Mouse (Mus musculus) MEL (cell line): ENCODE measurements around the gene Sgpp2. TPM values are rescaled to one million over a fixed set of nuclear protein-coding genes. Genes with fewer than 3 reads are reported as not detected.

Experiments used
- DNase-seq: peaks from one replicate; pipeline ENCODE4 v3.0.0; 2011; ENCODE audit warnings: low read depth, low spot score
- H3K27ac ChIP-seq: 2 replicates; pipeline ENCODE4 v1.5.1; 2012; ENCODE audit warnings: low read depth, mild to moderate bottlenecking, control low read depth, low read length, moderate library complexity; ENCODE audit not compliant: control insufficient read depth
- H3K27me3 ChIP-seq, 2 experiments: fragments of 150-350 bp in 1 of 2; sonication (generic) in 1 of 2; 2 replicates each; pipeline ENCODE4 v1.6.1; 2012; ENCODE audit warnings: low read length in 2 of 2, mild to moderate bottlenecking in 2 of 2, improper control_type of control experiment in 1 of 2, moderate library complexity in 1 of 2; ENCODE audit not compliant: insufficient read depth in 2 of 2, control insufficient read depth in 1 of 2
- H3K36me3 ChIP-seq, 2 experiments: 2 replicates each; pipeline ENCODE4 v1.6.1; 2012 to 2014; ENCODE audit warnings: low read length in 2 of 2, improper control_type of control experiment in 1 of 2, inconsistent platforms in 1 of 2, mild to moderate bottlenecking in 1 of 2; ENCODE audit not compliant: insufficient read depth in 2 of 2, control insufficient read depth in 1 of 2
- H3K4me1 ChIP-seq, 2 experiments: fragments of 150-350 bp in 1 of 2; sonication (generic) in 1 of 2; 2 replicates each; pipeline ENCODE4 v1.6.1; 2012; ENCODE audit warnings: low read length in 2 of 2, improper control_type of control experiment in 1 of 2, mild to moderate bottlenecking in 1 of 2; ENCODE audit not compliant: insufficient read depth in 2 of 2, control insufficient read depth in 1 of 2
- H3K4me3 ChIP-seq, 2 experiments: fragments of 150-350 bp in 1 of 2; sonication (generic) in 1 of 2; 2 replicates each; pipeline ENCODE4 v1.5.1; 2012; ENCODE audit warnings: low read depth in 2 of 2, low read length in 2 of 2, mild to moderate bottlenecking in 2 of 2, moderate library complexity in 2 of 2, control low read depth in 1 of 2, improper control_type of control experiment in 1 of 2; ENCODE audit not compliant: control insufficient read depth in 1 of 2, insufficient read depth in 1 of 2
- H3K79me2 ChIP-seq: 2 replicates; pipeline ENCODE4 v1.6.1; 2012; ENCODE audit warnings: mild to moderate bottlenecking, low read length, moderate library complexity; ENCODE audit not compliant: control insufficient read depth, poor library complexity, insufficient read depth
- H3K9ac ChIP-seq: 2 replicates; pipeline ENCODE4 v1.6.1; 2012; ENCODE audit warnings: low read depth, mild to moderate bottlenecking, control low read depth, low read length, moderate library complexity; ENCODE audit not compliant: control insufficient read depth, poor library complexity, severe bottlenecking
- H3K9me3 ChIP-seq: fragments of 150-350 bp; sonication (generic); replicated peaks from 2 replicates; pipeline ENCODE4 v1.6.1; 2012; ENCODE audit warnings: mild to moderate bottlenecking, low read length, improper control_type of control experiment, moderate library complexity; ENCODE audit not compliant: insufficient read depth
- BHLHE40 ChIP-seq: IDR thresholded peaks from 2 replicates; pipeline ENCODE4 v1.6.1; 2012; ENCODE audit warnings: low read depth, mild to moderate bottlenecking, inconsistent platforms, low read length, improper control_type of control experiment, borderline replicate concordance
- CTCF ChIP-seq, 3 experiments: IDR thresholded peaks in 2 of 3; conservative IDR thresholded peaks in 1 of 3; 2 replicates each; pipeline ENCODE4 v1.5.1; 2011 to 2012; ENCODE audit warnings: low read length in 3 of 3, low read depth in 2 of 3, mild to moderate bottlenecking in 2 of 3, improper control_type of control experiment in 1 of 3, inconsistent platforms in 1 of 3, mixed read lengths in 1 of 3, moderate library complexity in 1 of 3; ENCODE audit not compliant: control insufficient read depth in 1 of 3, insufficient read depth in 1 of 3, poor library complexity in 1 of 3, severe bottlenecking in 1 of 3
- ELF1 ChIP-seq: IDR thresholded peaks from 2 replicates; pipeline ENCODE4 v1.6.1; 2014; ENCODE audit warnings: low read depth, mild to moderate bottlenecking, inconsistent platforms, low read length, improper control_type of control experiment, moderate library complexity
- EP300 ChIP-seq, 2 experiments: IDR thresholded peaks; 2 replicates each; pipeline ENCODE4 v1.6.1; 2011; ENCODE audit warnings: improper control_type of control experiment in 2 of 2, low read length in 2 of 2, low read depth in 1 of 2, mild to moderate bottlenecking in 1 of 2
- ETS1 ChIP-seq: IDR thresholded peaks from 2 replicates; pipeline ENCODE4 v1.6.1; 2012; ENCODE audit warnings: low read depth, mild to moderate bottlenecking, inconsistent platforms, low read length, improper control_type of control experiment, moderate library complexity
- GABPA ChIP-seq: IDR thresholded peaks from 2 replicates; pipeline ENCODE4 v1.6.1; 2012; ENCODE audit warnings: low read depth, mild to moderate bottlenecking, inconsistent platforms, low read length, improper control_type of control experiment, moderate library complexity
- HCFC1 ChIP-seq: IDR thresholded peaks from 2 replicates; pipeline ENCODE4 v1.6.1; 2012; ENCODE audit warnings: low read depth, mild to moderate bottlenecking, inconsistent platforms, low read length, improper control_type of control experiment, moderate library complexity
- JUND ChIP-seq: IDR thresholded peaks from 2 replicates; pipeline ENCODE4 v1.6.1; 2011; ENCODE audit warnings: low read depth, mild to moderate bottlenecking, improper control_type of control experiment, low read length
- KAT2A ChIP-seq: conservative IDR thresholded peaks from 2 replicates; pipeline ENCODE4 v1.6.1; 2012; ENCODE audit warnings: low read depth, low read length, improper control_type of control experiment, inconsistent platforms
- MAFK ChIP-seq: IDR thresholded peaks from 2 replicates; pipeline ENCODE4 v1.6.1; 2011; ENCODE audit warnings: low read depth, mild to moderate bottlenecking, low read length, improper control_type of control experiment, borderline replicate concordance
- MAX ChIP-seq: IDR thresholded peaks from 2 replicates; pipeline ENCODE4 v1.6.1; 2011; ENCODE audit warnings: low read length, improper control_type of control experiment
- MEF2A ChIP-seq: IDR thresholded peaks from 2 replicates; pipeline ENCODE4 v1.6.1; 2014; ENCODE audit warnings: low read depth, mild to moderate bottlenecking, inconsistent platforms, low read length, improper control_type of control experiment; ENCODE audit not compliant: poor library complexity, insufficient replicate concordance, severe bottlenecking; ENCODE audit errors: extremely low read depth
- NELFE ChIP-seq: IDR thresholded peaks from 2 replicates; pipeline ENCODE4 v1.6.1; 2011; ENCODE audit warnings: low read depth, low read length, improper control_type of control experiment
- POLR2A ChIP-seq, 2 experiments: IDR thresholded peaks; 2 replicates each; pipeline ENCODE4 v1.6.1; 2011 to 2012; ENCODE audit warnings: low read length in 2 of 2, mild to moderate bottlenecking in 2 of 2, control low read depth in 1 of 2, improper control_type of control experiment in 1 of 2, low read depth in 1 of 2, moderate library complexity in 1 of 2; ENCODE audit not compliant: control insufficient read depth in 1 of 2, insufficient read depth in 1 of 2, poor library complexity in 1 of 2
- RCOR1 ChIP-seq: IDR thresholded peaks from 2 replicates; pipeline ENCODE4 v1.6.1; 2012; ENCODE audit warnings: low read depth, mild to moderate bottlenecking, inconsistent platforms, low read length, improper control_type of control experiment
- TBP ChIP-seq: IDR thresholded peaks from 2 replicates; pipeline ENCODE4 v1.8.0; 2011; ENCODE audit warnings: low read depth, low read length, improper control_type of control experiment
- UBTF ChIP-seq: IDR thresholded peaks from 2 replicates; pipeline ENCODE4 v1.6.1; 2012; ENCODE audit warnings: low read depth, mild to moderate bottlenecking, inconsistent platforms, low read length, improper control_type of control experiment, moderate library complexity, borderline replicate concordance; ENCODE audit not compliant: insufficient read depth
- USF1 ChIP-seq: IDR thresholded peaks from 2 replicates; pipeline ENCODE4 v1.6.1; 2014; ENCODE audit warnings: low read depth, mild to moderate bottlenecking, inconsistent platforms, low read length, improper control_type of control experiment, moderate library complexity
- USF2 ChIP-seq, 2 experiments: IDR thresholded peaks; 2 replicates each; pipeline ENCODE4 v1.6.1; 2011 to 2012; ENCODE audit warnings: improper control_type of control experiment in 2 of 2, low read length in 2 of 2, borderline replicate concordance in 1 of 2, inconsistent platforms in 1 of 2, low read depth in 1 of 2, mild to moderate bottlenecking in 1 of 2; ENCODE audit not compliant: insufficient read depth in 1 of 2
- ZC3H11A ChIP-seq: IDR thresholded peaks from 2 replicates; pipeline ENCODE4 v1.6.1; 2012; ENCODE audit warnings: low read depth, mild to moderate bottlenecking, inconsistent platforms, low read length, improper control_type of control experiment
- ZKSCAN1 ChIP-seq: IDR thresholded peaks from 2 replicates; pipeline ENCODE4 v1.6.1; 2012; ENCODE audit warnings: low read depth, mild to moderate bottlenecking, inconsistent platforms, low read length, improper control_type of control experiment, moderate library complexity
- ZMIZ1 ChIP-seq: IDR thresholded peaks from 2 replicates; pipeline ENCODE4 v1.6.1; 2012; ENCODE audit warnings: low read depth, mild to moderate bottlenecking, inconsistent platforms, low read length, improper control_type of control experiment, moderate library complexity
- polyA plus RNA-seq, 2 experiments: library from polyadenylated mRNA; stranded (reverse) in 1 of 2; unstranded in 1 of 2; fragments of >175 nt in 1 of 2; fragments of >200 nt in 1 of 2; gene quantifications; 2 replicates each; pipeline versions ENCODE4 v1.2.1 to v1.2.4; 2012; ENCODE audit warnings: low replicate concordance in 2 of 2, low read depth in 1 of 2; ENCODE audit not compliant: insufficient read length in 2 of 2, insufficient read depth in 1 of 2, missing spikeins in 1 of 2
- total RNA-seq: library from RNA; depleted of rRNA; stranded (reverse); fragments of 300-350 nt; gene quantifications from 2 replicates; pipeline ENCODE4 v1.2.3, GENCODE M21; 2012; rRNA removed

Gene Sgpp2
- total RNA-seq (0.10 and 0.12 TPM in 2 replicates), polyA plus RNA-seq (under 1 TPM in 1 of 2 experiments, not detected in 1; 0.08 TPM)

DNA sequence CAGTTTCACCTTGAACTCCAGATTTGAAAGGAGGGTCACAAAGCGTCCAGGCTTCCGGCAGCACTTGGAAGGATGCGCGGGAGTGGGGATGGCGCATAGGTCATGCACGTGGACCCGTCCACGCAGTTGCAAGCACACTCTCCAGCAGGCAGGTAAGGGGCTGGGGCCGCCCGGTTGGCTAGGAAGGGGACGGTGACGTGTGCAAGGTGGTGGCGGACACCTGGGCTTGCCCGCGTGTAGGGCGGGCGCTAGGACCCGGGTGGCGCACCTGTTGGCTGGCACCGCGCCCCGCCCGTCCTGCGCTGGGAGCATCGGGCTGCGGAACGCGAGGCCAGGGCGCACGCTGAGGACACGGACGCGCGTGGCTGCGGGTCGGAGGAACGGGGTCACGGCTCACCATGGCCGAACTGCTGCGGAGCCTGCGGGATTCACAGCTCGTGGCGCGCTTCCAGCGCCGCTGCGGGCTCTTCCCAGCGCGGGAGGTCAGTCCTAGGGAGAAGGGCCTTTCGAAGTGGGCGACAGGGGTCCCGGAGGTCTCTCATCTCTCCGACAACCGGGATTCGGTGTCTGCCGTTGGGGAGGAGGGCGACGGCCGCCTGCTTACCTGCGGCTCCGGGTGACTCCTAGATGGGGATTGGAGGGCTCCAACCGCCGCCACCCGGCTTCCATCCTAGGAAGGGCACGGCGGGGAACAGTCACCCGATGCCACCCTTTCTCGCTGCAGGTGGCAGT is at the start of gene Sgpp2:
TSS of gene Sgpp2 (plus strand) at position 325 of the 732 bp plus-strand sequence.
- no peaks in the 10 kb centered on the region for H3K9me3 ChIP-seq
- H3K9ac ChIP-seq: no peak within 1 kb of the TSS
- H3K4me3 ChIP-seq: no peak within 1 kb of the TSS
- TF ChIP-seq BHLHE40 (no peak), ZMIZ1 (no peak), KAT2A (no peak), MAX (no peak), MAFK (no peak), POLR2A (IDR thresholded peaks at IDR 0.05; ENCODE audit: control insufficient read depth in 1 of 2, insufficient read depth in 1 of 2, low read depth in 1 of 2, low read length in 2 of 2, poor library complexity in 1 of 2) (no peak), GABPA (no peak), UBTF (no peak), ELF1 (no peak), ZKSCAN1 (no peak), ZC3H11A (no peak)
- H3K4me1 ChIP-seq: no peaks in the 10 kb centered on the region
- no peaks in the 10 kb centered on the region for H3K79me2 ChIP-seq
- no peak within 1 kb of the TSS for H3K27ac ChIP-seq
- DNase-seq: no peak
- no peaks in the 10 kb centered on the region for H3K36me3 ChIP-seq
- no peaks in the 10 kb centered on the region for H3K27me3 ChIP-seq

GRCm38 (mm10) chr1:78267519-78267918 is 42.6 kb upstream of the Sgpp2 start:
- no peak overlapping the region for H3K27ac ChIP-seq
- TF ChIP-seq CTCF (IDR thresholded peaks at IDR 0.05 in 2 of 3, conservative IDR thresholded peaks at IDR 0.05 in 1 of 3; ENCODE audit: control insufficient read depth in 1 of 3, insufficient read depth in 1 of 3, low read depth in 2 of 3, low read length in 3 of 3, poor library complexity in 1 of 3, severe bottlenecking in 1 of 3) (peak in 1 of 3 experiments; percentile 16; a peak in 1 of 6 replicates), NELFE (no peak)
- peak; percentile 3 for DNase-seq
- H3K9ac ChIP-seq: no peak overlapping the region
- no peaks in the 10 kb centered on the region for H3K9me3 ChIP-seq
- H3K79me2 ChIP-seq: no peaks in the 10 kb centered on the region
- H3K36me3 ChIP-seq: no peaks in the 10 kb centered on the region
- H3K27me3 ChIP-seq: no peaks in the 10 kb centered on the region
- H3K4me3 ChIP-seq: no peak overlapping the region
- no peaks in the 10 kb centered on the region for H3K4me1 ChIP-seq

DNA sequence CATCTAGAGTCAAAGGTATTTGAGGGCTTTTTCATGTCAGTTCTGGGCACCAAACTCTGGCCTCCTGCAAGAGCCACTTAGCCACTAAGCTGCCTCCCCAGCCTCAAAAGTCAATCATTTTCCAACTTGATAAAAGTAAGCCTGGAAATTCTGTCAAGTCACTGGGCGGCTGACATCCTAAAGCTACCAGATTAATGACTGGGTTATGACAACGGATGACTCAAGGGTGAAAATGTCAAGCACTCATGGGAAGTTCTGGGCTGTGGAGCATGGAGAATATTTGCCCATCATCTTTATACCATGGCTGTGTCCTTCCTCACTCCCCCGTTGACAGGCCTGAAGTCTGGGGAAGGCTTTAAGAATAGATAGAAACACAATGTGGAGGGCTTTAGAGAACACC is 37.2 kb upstream of the Sgpp2 start:
- no peak overlapping the region for H3K4me3 ChIP-seq
- no peaks in the 10 kb centered on the region for H3K9me3 ChIP-seq
- H3K27ac ChIP-seq: no peak overlapping the region
- H3K79me2 ChIP-seq: no peaks in the 10 kb centered on the region
- H3K36me3 ChIP-seq: no peaks in the 10 kb centered on the region
- no peaks in the 10 kb centered on the region for H3K4me1 ChIP-seq
- no peak for DNase-seq
- no peaks in the 10 kb centered on the region for H3K27me3 ChIP-seq
- no peak overlapping the region for H3K9ac ChIP-seq
- TF ChIP-seq NELFE: no peak
- no peak for TF ChIP-seq TBP
- no peak for TF ChIP-seq JUND
- TF ChIP-seq HCFC1: no peak
- no peak for TF ChIP-seq USF1
- TF ChIP-seq EP300 (IDR thresholded peaks at IDR 0.05; ENCODE audit: low read depth in 1 of 2, low read length in 2 of 2): no peak
- TF ChIP-seq BHLHE40: no peak
- TF ChIP-seq UBTF: no peak
- no peak for TF ChIP-seq ZMIZ1
- no peak for TF ChIP-seq CTCF (IDR thresholded peaks at IDR 0.05 in 2 of 3, conservative IDR thresholded peaks at IDR 0.05 in 1 of 3; ENCODE audit: control insufficient read depth in 1 of 3, insufficient read depth in 1 of 3, low read depth in 2 of 3, low read length in 3 of 3, poor library complexity in 1 of 3, severe bottlenecking in 1 of 3)
- no peak for TF ChIP-seq ETS1
- no peak for TF ChIP-seq ZKSCAN1
- no peak for TF ChIP-seq ELF1
- no peak for TF ChIP-seq ZC3H11A
- TF ChIP-seq RCOR1: no peak
- no peak for TF ChIP-seq USF2 (IDR thresholded peaks at IDR 0.05; ENCODE audit: borderline replicate concordance in 1 of 2, insufficient read depth in 1 of 2, low read depth in 1 of 2, low read length in 2 of 2)
- no peak for TF ChIP-seq MEF2A
